Mouse (Mus musculus): ENCODE measurements around the gene Trak1. TPM values are rescaled to one million over a fixed set of nuclear protein-coding genes. Genes with fewer than 3 reads are reported as not detected.
"Not testable (repeated sequence)": the region's sequence is repeated elsewhere in the genome, so short reads cannot be mapped to it uniquely, and the experiment has no call there.

Trak1 gene
- polyA plus RNA-seq, 1 experiment from 2014 or later, result 21.2 TPM

DNA sequence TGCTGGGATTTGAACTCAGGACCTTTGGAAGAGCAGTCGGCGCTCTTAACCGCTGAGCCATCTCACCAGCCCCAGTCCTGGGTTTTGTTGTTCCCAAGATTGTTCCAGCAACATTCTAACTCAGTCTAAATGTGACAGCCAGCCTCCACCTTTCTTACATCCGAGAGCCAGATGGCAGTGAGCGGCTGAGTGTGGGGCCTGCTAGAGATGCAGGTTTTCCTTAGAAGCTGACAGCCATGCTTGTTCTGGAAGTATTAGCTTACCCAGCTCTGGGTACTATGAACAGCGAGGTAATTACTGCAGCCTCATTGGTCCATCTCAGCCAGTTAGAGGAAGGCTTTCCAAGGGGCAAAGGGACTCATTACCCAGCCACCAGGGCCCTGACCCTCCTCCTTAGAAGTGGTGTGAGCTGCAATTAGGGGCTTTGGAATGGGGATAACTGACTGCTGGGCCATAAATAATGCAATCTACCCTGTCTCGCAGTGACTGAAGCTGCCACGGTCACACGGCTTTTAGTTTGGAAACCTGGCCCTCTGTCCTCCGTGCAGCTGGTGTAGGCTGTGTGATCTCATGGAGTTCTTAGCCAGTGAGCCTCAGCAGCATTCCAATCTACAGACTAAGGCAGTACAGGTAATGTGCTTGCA is 22.1 kb downstream of the Trak1 start:
- 0 out of 2 replicates have a peak, but pooled peaks cover 3% of the 10 kb centered on the region for H3K36me3 ChIP-seq (ENCODE audit: control insufficient read depth, insufficient read depth, low read length)
- no peaks in the 10 kb centered on the region for H3K27me3 ChIP-seq (ENCODE audit: control insufficient read depth, insufficient read depth, low read length)
- WGBS, result 71% methylated on average over 10 of the region's 10 CpGs
- H3K27ac ChIP-seq (ENCODE audit: low read depth, low read length), result peak overlapping the region; percentile 78
- peak; percentile 36 for DNase-seq (ENCODE audit: low spot score)
- H3K4me1 ChIP-seq (replicated peaks; ENCODE audit: control insufficient read depth, insufficient read depth, low read length), result peaks cover 15% of the 10 kb centered on the region
- no peak overlapping the region for H3K4me3 ChIP-seq (ENCODE audit: low read depth, low read length)
- H3K9me3 ChIP-seq (ENCODE audit: control insufficient read depth, low read length), result no peaks in the 10 kb centered on the region
- H3K9ac ChIP-seq (ENCODE audit: low read depth, low read length), result no peak overlapping the region
- peak; percentile 39 for ATAC-seq (ENCODE audit: low FRiP score)
- no peak overlapping the region for H3K4me2 ChIP-seq (replicated peaks; ENCODE audit: low read depth, low read length)

DNA sequence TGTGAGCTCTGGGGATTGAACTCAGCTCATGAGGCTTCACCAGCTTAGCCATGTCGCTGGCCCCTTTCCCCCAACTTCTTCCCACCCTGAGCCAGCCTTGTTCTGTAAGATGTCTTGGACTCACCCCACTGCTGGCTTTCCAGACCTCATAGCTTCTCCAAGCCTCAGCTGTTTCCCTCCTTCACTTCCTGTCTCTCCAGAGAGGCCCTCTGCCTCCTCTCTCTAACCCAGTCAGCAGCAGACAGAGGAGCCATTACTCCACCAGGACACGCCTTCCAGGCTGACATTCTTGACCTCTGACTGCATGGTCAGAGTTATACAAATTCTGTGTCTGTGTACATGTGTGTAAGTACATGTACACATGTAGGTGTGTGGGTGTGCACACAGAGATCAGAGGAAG is 23.1 kb downstream of the Trak1 start:
- 0 out of 2 replicates have a peak, but pooled peaks cover 3% of the 10 kb centered on the region for H3K36me3 ChIP-seq (ENCODE audit: control insufficient read depth, insufficient read depth, low read length)
- no peak overlapping the region for H3K4me2 ChIP-seq (replicated peaks; ENCODE audit: low read depth, low read length)
- no peak overlapping the region for H3K4me3 ChIP-seq (ENCODE audit: low read depth, low read length)
- no peaks in the 10 kb centered on the region for H3K27me3 ChIP-seq (ENCODE audit: control insufficient read depth, insufficient read depth, low read length)
- DNase-seq (ENCODE audit: low spot score), result no peak
- H3K9ac ChIP-seq (ENCODE audit: low read depth, low read length), result no peak overlapping the region
- 89% methylated on average over 2 of the region's 2 CpGs for WGBS
- H3K9me3 ChIP-seq (ENCODE audit: control insufficient read depth, low read length), result no peaks in the 10 kb centered on the region
- peaks cover 11% of the 10 kb centered on the region; the same call in 1 of the 2 replicates for H3K4me1 ChIP-seq (replicated peaks; ENCODE audit: control insufficient read depth, insufficient read depth, low read length)
- H3K27ac ChIP-seq (ENCODE audit: low read depth, low read length), result no peak overlapping the region
- no peak for ATAC-seq (ENCODE audit: low FRiP score)

DNA sequence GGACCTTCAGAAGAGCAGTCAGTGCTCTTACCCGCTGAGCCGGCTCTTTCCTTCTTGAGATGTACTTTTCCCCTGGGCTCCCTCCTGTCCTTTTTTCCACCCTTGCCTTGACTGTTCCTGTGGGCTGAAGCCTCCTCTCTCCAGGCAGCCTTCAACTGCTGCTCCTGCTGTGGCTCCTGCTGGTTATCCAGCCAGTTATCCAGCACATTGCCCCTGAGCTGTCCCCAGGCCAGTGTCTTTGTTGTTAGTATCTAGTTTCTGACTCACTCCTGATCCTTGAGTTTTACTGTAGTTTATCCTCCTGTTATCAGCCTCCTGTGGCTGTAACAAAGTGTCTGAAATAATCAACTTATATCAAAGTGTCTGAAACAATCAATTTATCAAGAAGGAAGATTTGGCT is 23.8 kb downstream of the Trak1 start:
- DNase-seq (ENCODE audit: low spot score) (no peak), ATAC-seq (ENCODE audit: low FRiP score) (no peak)
- Histone ChIP-seq H3K27me3 (ENCODE audit: control insufficient read depth, insufficient read depth, low read length) (no peaks in the 10 kb centered on the region), H3K4me3 (ENCODE audit: low read depth, low read length) (no peak overlapping the region), H3K9me3 (ENCODE audit: control insufficient read depth, low read length) (no peaks in the 10 kb centered on the region), H3K4me2 (replicated peaks; ENCODE audit: low read depth, low read length) (no peak overlapping the region), H3K36me3 (ENCODE audit: control insufficient read depth, insufficient read depth, low read length) (0 out of 2 replicates have a peak, but pooled peaks cover 3% of the 10 kb centered on the region), H3K27ac (ENCODE audit: low read depth, low read length) (no peak overlapping the region), H3K4me1 (replicated peaks; ENCODE audit: control insufficient read depth, insufficient read depth, low read length) (peaks cover 5% of the 10 kb centered on the region; the same call in 1 of the 2 replicates), H3K9ac (ENCODE audit: low read depth, low read length) (no peak overlapping the region)
- 84% methylated on average over 2 of the region's 2 CpGs for WGBS

DNA sequence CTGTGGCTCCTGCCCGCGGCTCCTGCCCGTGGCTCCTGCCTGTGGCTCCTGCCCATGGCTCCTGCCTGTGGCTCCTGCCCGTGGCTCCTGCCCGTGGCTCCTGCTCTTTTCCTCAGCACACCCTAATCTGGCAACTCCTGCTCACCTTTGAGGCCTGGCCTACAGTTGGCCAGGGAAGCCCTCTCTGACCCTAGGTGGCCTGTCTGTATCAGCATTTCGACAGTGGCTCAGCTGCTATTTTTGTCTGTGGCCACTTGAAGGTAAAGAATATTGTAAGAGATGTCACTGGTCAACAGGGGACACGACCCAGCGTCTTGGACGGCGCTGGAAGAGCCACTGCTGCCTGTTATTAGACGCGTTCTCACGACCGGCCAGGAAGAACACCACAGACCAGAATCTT is 24.7 kb downstream of the Trak1 start:
- DNase-seq (ENCODE audit: low spot score) (no peak), ATAC-seq (ENCODE audit: low FRiP score) (no peak)
- Histone ChIP-seq H3K4me3 (ENCODE audit: low read depth, low read length) (no peak overlapping the region), H3K4me1 (replicated peaks; ENCODE audit: control insufficient read depth, insufficient read depth, low read length) (peaks cover 5% of the 10 kb centered on the region; the same call in 1 of the 2 replicates), H3K9me3 (ENCODE audit: control insufficient read depth, low read length) (no peaks in the 10 kb centered on the region), H3K27ac (ENCODE audit: low read depth, low read length) (no peak overlapping the region), H3K36me3 (ENCODE audit: control insufficient read depth, insufficient read depth, low read length) (0 out of 2 replicates have a peak, but pooled peaks cover 3% of the 10 kb centered on the region), H3K9ac (ENCODE audit: low read depth, low read length) (no peak overlapping the region), H3K27me3 (ENCODE audit: control insufficient read depth, insufficient read depth, low read length) (no peaks in the 10 kb centered on the region), H3K4me2 (replicated peaks; ENCODE audit: low read depth, low read length) (no peak overlapping the region)
- 98% methylated on average over 14 of the region's 14 CpGs for WGBS

DNA sequence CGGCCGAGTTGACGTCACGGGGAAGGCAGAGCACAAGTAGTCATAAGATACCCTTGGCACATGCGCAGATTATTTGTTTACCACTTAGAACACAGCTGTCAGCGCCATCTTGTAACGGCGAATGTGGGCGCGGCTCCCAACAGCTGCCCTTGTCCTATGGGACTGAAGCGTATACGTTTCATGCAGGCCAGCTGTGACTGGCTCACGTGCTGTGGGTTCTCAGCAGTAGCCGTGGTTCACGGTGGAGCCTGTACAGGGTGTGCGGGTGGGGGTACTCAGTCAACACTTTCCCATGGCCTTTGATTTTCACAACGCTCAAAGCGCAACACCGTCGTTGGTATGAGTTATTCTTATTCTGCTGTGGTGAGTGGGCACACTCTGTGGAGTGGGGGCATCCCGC is 31.0 kb downstream of the Trak1 start:
- WGBS, result 96% methylated on average over 16 of the region's 21 CpGs
- not testable (repeated sequence) for H3K27ac ChIP-seq (ENCODE audit: low read depth, low read length); H3K36me3 ChIP-seq (ENCODE audit: control insufficient read depth, insufficient read depth, low read length); H3K4me1 ChIP-seq (replicated peaks; ENCODE audit: control insufficient read depth, insufficient read depth, low read length); H3K9ac ChIP-seq (ENCODE audit: low read depth, low read length); H3K9me3 ChIP-seq (ENCODE audit: control insufficient read depth, low read length); H3K4me2 ChIP-seq (replicated peaks; ENCODE audit: low read depth, low read length); DNase-seq (ENCODE audit: low spot score); H3K4me3 ChIP-seq (ENCODE audit: low read depth, low read length); ATAC-seq (ENCODE audit: low FRiP score); H3K27me3 ChIP-seq (ENCODE audit: control insufficient read depth, insufficient read depth, low read length)

DNA sequence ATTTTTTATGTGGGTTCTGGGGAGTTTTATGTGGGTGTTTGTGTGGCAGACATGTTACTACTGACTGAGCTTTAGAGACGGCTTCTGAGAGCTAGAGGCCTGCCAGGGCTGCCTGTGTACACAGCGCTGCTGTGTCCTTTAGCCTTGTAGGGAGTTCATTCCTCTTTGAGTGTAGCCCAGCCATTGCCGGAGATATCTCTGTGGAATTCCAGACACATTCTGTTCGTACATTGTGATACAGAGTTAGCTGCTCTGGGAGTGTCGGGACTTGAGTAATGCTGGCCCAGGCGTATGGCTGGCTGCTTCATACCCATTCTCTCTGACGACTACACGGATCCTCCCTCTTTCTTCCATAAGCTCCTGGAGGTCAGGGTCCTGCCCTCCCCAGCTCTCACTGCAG is 31.9 kb downstream of the Trak1 start:
- peak overlapping the region; percentile 19; the same call in 1 of the 2 replicates for H3K27ac ChIP-seq (ENCODE audit: low read depth, low read length)
- WGBS, result 72% methylated on average over 8 of the region's 8 CpGs
- H3K4me3 ChIP-seq (ENCODE audit: low read depth, low read length), result no peak overlapping the region
- H3K27me3 ChIP-seq (ENCODE audit: control insufficient read depth, insufficient read depth, low read length), result no peaks in the 10 kb centered on the region
- no peak overlapping the region for H3K9ac ChIP-seq (ENCODE audit: low read depth, low read length)
- no peak overlapping the region for H3K4me2 ChIP-seq (replicated peaks; ENCODE audit: low read depth, low read length)
- H3K9me3 ChIP-seq (ENCODE audit: control insufficient read depth, low read length), result no peaks in the 10 kb centered on the region
- ATAC-seq (ENCODE audit: low FRiP score), result no peak
- DNase-seq (ENCODE audit: low spot score), result no peak
- peaks cover 17% of the 10 kb centered on the region for H3K4me1 ChIP-seq (replicated peaks; ENCODE audit: control insufficient read depth, insufficient read depth, low read length)
- H3K36me3 ChIP-seq (ENCODE audit: control insufficient read depth, insufficient read depth, low read length), result no peaks in the 10 kb centered on the region

DNA sequence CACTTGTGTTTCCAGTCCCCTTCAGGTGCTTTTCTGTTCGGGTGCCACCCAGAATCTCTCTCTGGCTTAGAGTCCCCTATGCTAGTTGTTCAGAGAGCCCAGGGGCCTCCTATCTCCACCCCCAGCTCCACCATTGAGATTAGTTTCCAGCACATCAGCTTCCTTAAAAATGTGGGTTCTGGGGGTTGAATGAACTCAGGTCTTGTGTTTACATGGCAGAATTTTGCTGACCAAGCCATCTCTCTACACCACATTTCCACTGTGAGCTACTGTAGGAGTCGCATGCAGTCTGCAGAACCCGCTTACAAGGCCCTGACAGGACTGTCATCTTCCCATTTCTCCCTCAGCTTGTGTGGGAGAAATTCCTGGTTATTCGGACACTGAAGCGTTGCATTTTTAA is 32.8 kb downstream of the Trak1 start:
- no peak overlapping the region for H3K4me2 ChIP-seq (replicated peaks; ENCODE audit: low read depth, low read length)
- H3K36me3 ChIP-seq (ENCODE audit: control insufficient read depth, insufficient read depth, low read length), result no peaks in the 10 kb centered on the region
- H3K9me3 ChIP-seq (ENCODE audit: control insufficient read depth, low read length), result no peaks in the 10 kb centered on the region
- no peak overlapping the region for H3K27ac ChIP-seq (ENCODE audit: low read depth, low read length)
- H3K4me1 ChIP-seq (replicated peaks; ENCODE audit: control insufficient read depth, insufficient read depth, low read length), result peaks cover 21% of the 10 kb centered on the region
- no peak for ATAC-seq (ENCODE audit: low FRiP score)
- no peak for DNase-seq (ENCODE audit: low spot score)
- 94% methylated on average over 5 of the region's 5 CpGs for WGBS
- no peak overlapping the region for H3K9ac ChIP-seq (ENCODE audit: low read depth, low read length)
- no peaks in the 10 kb centered on the region for H3K27me3 ChIP-seq (ENCODE audit: control insufficient read depth, insufficient read depth, low read length)
- H3K4me3 ChIP-seq (ENCODE audit: low read depth, low read length), result no peak overlapping the region

DNA sequence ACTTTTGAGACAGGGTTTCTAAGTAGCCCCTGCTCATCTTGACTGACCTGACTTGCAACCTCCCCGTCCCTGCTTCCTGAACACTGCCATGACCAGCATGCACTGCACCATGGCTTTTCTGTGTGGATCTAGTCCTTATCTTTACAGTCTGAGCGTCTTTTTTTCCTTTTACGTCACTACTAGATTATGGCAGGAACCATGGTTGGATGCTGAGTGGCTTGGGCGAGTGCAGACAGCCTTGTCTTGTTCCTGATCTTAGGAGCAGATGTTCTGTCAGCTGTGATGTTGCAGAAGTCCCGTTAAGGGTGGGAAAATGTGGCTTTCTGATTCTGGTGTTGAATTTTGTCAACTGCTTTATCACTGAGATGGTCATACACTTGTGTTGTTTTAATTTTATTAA is 34.1 kb downstream of the Trak1 start:
- Histone ChIP-seq H3K4me2 (replicated peaks; ENCODE audit: low read depth, low read length) (no peak overlapping the region), H3K9ac (ENCODE audit: low read depth, low read length) (no peak overlapping the region), H3K4me1 (replicated peaks; ENCODE audit: control insufficient read depth, insufficient read depth, low read length) (peaks cover 24% of the 10 kb centered on the region), H3K36me3 (ENCODE audit: control insufficient read depth, insufficient read depth, low read length) (no peaks in the 10 kb centered on the region), H3K27ac (ENCODE audit: low read depth, low read length) (peak overlapping the region; percentile 92), H3K9me3 (ENCODE audit: control insufficient read depth, low read length) (no peaks in the 10 kb centered on the region), H3K4me3 (ENCODE audit: low read depth, low read length) (no peak overlapping the region), H3K27me3 (ENCODE audit: control insufficient read depth, insufficient read depth, low read length) (no peaks in the 10 kb centered on the region)
- no peak; the same call in 1 of the 2 replicates for ATAC-seq (ENCODE audit: low FRiP score)
- WGBS, result 27% methylated on average over 5 of the region's 5 CpGs
- DNase-seq (ENCODE audit: low spot score), result no peak

Measured in hindbrain, embryonic 11.5 days (tissue).